Mouse (Mus musculus): ENCODE measurements around the gene Prkaa2. TPM values are rescaled to one million over a fixed set of nuclear protein-coding genes. Genes with fewer than 3 reads are reported as not detected.

Gene Prkaa2
- polyA plus RNA-seq, 1 experiment from 2014 or later, result 0.39 TPM

- WGBS, result 83% methylated on average over 9 of the region's 9 CpGs
- no peak for DNase-seq (ENCODE audit: low spot score)
- Histone ChIP-seq H3K27ac (no peak overlapping the region), H3K4me3 (no peak overlapping the region), H3K36me3 (no peaks in the 10 kb centered on the region), H3K9me3 (replicated peaks) (no peaks in the 10 kb centered on the region), H3K27me3 (ENCODE audit: low read depth, poor library complexity, severe bottlenecking) (no peaks in the 10 kb centered on the region), H3K4me1 (0 out of 2 replicates have a peak, but pooled peaks cover 7% of the 10 kb centered on the region)
These were observed 22.1 kb upstream of the Prkaa2 start for GRCm38 (mm10) chr4:105131756-105132314.

GRCm38 (mm10) chr4:105129212-105129611 lies 19.5 kb upstream of the Prkaa2 start:
- 85% methylated on average over 7 of the region's 7 CpGs for WGBS
- Histone ChIP-seq H3K4me3 (no peak overlapping the region), H3K36me3 (no peaks in the 10 kb centered on the region), H3K4me1 (0 out of 2 replicates have a peak, but pooled peaks cover 5% of the 10 kb centered on the region), H3K9me3 (replicated peaks) (no peaks in the 10 kb centered on the region), H3K27ac (no peak overlapping the region), H3K27me3 (ENCODE audit: low read depth, poor library complexity, severe bottlenecking) (no peaks in the 10 kb centered on the region)
- DNase-seq (ENCODE audit: low spot score), result no peak

DNA sequence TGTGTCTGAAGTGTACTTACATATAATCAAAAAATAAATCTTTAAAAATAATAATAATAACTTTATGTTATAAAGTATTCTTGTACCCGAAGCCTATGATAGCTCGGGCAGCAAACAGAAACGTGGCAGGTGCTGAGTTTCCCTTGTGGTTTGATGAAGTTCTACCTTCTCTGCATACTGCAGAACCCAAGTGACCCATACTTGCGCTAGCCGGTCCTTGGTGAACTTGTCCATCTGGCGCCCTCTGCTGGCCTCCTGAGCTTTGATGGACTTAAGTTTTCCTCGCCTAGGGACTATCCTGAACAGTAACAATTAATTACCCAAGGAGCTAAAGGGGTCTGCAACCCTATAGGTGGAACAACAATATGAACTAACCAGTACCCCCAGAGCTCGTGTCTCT lies 12.7 kb upstream of the Prkaa2 start:
- no peak overlapping the region for H3K27ac ChIP-seq
- peak; percentile 68 for DNase-seq (ENCODE audit: low spot score)
- 46% methylated on average over 8 of the region's 8 CpGs for WGBS
- H3K4me3 ChIP-seq, result no peak overlapping the region
- no peaks in the 10 kb centered on the region for H3K27me3 ChIP-seq (ENCODE audit: low read depth, poor library complexity, severe bottlenecking)
- H3K36me3 ChIP-seq, result no peaks in the 10 kb centered on the region
- H3K9me3 ChIP-seq (replicated peaks), result no peaks in the 10 kb centered on the region
- no peaks in the 10 kb centered on the region for H3K4me1 ChIP-seq

- H3K36me3 ChIP-seq, result no peaks in the 10 kb centered on the region
- H3K9me3 ChIP-seq (replicated peaks), result no peaks in the 10 kb centered on the region
- H3K4me3 ChIP-seq, result no peak overlapping the region
- no peaks in the 10 kb centered on the region for H3K27me3 ChIP-seq (ENCODE audit: low read depth, poor library complexity, severe bottlenecking)
- 87% methylated on average over 6 of the region's 6 CpGs for WGBS
- DNase-seq (ENCODE audit: low spot score), result no peak
- H3K27ac ChIP-seq, result no peak overlapping the region
- H3K4me1 ChIP-seq, result no peaks in the 10 kb centered on the region
These were observed 11.4 kb upstream of the Prkaa2 start for GRCm38 (mm10) chr4:105121081-105121480.

DNA sequence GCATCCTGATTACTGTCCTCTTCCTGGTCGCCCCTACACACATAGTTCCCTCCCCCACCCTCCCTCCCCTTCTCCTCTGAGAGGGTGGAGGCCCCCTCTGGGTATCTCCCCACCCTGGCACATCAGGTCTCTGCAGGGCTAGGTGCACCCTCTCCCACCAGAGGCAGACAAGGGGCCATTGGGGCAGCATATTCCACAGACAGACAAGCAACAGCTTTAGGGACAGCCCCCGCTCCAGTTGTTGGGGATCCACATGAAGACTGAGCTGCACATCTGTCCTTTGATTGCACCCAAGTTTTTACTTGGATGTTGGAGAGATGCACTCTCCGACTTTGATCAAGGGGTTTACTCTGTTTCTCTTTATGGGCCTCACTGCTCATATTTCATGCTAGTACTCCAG lies 3.8 kb upstream of the Prkaa2 start:
- H3K36me3 ChIP-seq, result no peaks in the 10 kb centered on the region
- H3K9me3 ChIP-seq (replicated peaks), result no peaks in the 10 kb centered on the region
- peaks cover 12% of the 10 kb centered on the region for H3K27me3 ChIP-seq (ENCODE audit: low read depth, poor library complexity, severe bottlenecking)
- H3K27ac ChIP-seq, result no peak overlapping the region
- peaks cover 20% of the 10 kb centered on the region for H3K4me1 ChIP-seq
- DNase-seq (ENCODE audit: low spot score), result no peak
- no peak overlapping the region for H3K4me3 ChIP-seq
- WGBS, result 82% methylated on average over 3 of the region's 3 CpGs

- peaks cover 17% of the 10 kb centered on the region for H3K27me3 ChIP-seq (ENCODE audit: low read depth, poor library complexity, severe bottlenecking)
- H3K4me1 ChIP-seq, result peaks cover 20% of the 10 kb centered on the region
- H3K4me3 ChIP-seq, result no peak overlapping the region
- no peak for DNase-seq (ENCODE audit: low spot score)
- H3K27ac ChIP-seq, result no peak overlapping the region
- 88% methylated on average over 5 of the region's 5 CpGs for WGBS
- no peaks in the 10 kb centered on the region for H3K9me3 ChIP-seq (replicated peaks)
- no peaks in the 10 kb centered on the region for H3K36me3 ChIP-seq
These were observed 3.4 kb upstream of the Prkaa2 start for GRCm38 (mm10) chr4:105113042-105113441.

- Histone ChIP-seq H3K36me3 (no peaks in the 10 kb centered on the region), H3K9me3 (replicated peaks) (no peaks in the 10 kb centered on the region), H3K27me3 (ENCODE audit: low read depth, poor library complexity, severe bottlenecking) (peaks cover 24% of the 10 kb centered on the region), H3K27ac (no peak overlapping the region), H3K4me3 (no peak overlapping the region), H3K4me1 (peaks cover 20% of the 10 kb centered on the region)
- WGBS, result 93% methylated on average over 11 of the region's 11 CpGs
- no peak for DNase-seq (ENCODE audit: low spot score)
These were observed 2.1 kb upstream of the Prkaa2 start for GRCm38 (mm10) chr4:105111770-105112169.

GRCm38 (mm10) chr4:105110684-105111035 lies 970 bp upstream of the Prkaa2 start:
- Histone ChIP-seq H3K9me3 (replicated peaks) (no peaks in the 10 kb centered on the region), H3K27ac (peak overlapping the region; percentile 86; the same call in 1 of the 2 replicates), H3K4me3 (peak overlapping the region; percentile 81), H3K4me1 (peaks cover 20% of the 10 kb centered on the region), H3K27me3 (ENCODE audit: low read depth, poor library complexity, severe bottlenecking) (peaks cover 24% of the 10 kb centered on the region), H3K36me3 (no peaks in the 10 kb centered on the region)
- 50% methylated on average over 4 of the region's 4 CpGs for WGBS
- DNase-seq (ENCODE audit: low spot score), result no peak

DNA sequence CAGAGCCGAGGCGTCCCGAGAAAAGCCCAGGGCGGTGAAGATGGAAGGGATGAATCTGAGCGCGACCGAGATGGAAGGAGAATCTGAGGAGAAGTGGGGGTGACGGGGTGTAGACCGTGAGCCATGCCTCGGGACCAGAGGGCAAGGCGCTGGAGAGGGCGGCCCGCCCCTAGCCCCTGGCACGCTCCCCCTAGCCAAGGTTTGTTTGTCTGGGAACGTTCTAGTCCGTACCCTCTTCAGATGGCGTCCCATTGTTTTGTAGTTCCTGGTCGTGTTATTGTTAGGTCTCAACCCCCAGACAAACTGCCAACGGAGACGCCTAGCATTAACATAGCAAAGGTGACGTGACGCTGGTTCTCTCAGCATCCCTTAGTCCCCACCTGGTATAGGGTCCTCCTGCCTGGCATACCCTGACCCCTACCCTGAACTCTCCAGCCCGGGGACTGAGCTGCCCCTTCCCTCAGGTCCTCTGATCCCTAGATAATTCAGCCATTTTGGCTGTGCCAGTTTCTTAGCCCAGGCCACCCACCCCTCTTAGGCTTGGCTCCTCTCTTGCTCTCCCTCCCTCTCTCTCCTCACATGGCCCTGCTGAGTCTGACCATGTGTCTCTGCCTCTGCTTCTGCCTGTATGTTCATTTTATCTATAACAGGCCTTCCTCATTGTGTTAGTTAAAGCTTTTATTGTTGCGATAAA lies 447 bp upstream of the Prkaa2 start:
- Histone ChIP-seq H3K27ac (peak overlapping the region; percentile 86), H3K9me3 (replicated peaks) (no peaks in the 10 kb centered on the region), H3K4me1 (peaks cover 20% of the 10 kb centered on the region), H3K36me3 (no peaks in the 10 kb centered on the region), H3K27me3 (ENCODE audit: low read depth, poor library complexity, severe bottlenecking) (peaks cover 24% of the 10 kb centered on the region), H3K4me3 (peak overlapping the region; percentile 81)
- WGBS, result 3% methylated on average over 24 of the region's 24 CpGs
- no peak for DNase-seq (ENCODE audit: low spot score)

DNA sequence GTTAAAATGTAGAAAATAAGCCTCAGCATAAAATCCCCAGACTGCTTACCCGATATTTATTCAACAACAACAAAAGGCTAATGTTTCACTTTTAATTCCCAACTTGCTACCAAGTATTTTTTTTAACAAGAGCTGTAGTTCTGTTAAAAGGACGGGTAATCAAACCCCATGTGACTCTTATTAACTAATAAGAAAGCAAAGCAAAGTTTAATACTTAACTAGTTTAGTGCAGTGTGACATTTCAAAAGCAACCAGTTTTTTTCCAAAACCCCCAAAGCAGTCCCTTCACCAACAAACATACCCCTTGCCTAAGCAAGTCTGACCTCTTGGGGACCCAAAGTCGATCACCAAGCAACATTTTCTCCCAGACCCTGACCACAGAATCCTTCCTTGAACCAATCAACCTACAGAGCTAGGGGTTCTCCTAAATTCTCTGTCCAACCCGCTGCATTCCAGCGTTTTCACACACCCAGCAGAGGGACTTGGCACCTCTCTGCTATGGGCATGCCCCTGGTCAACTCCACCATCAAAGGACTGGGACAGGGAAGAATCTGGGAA lies 970 bp downstream of the Prkaa2 start:
- Histone ChIP-seq H3K4me1 (peaks cover 20% of the 10 kb centered on the region), H3K9me3 (replicated peaks) (no peaks in the 10 kb centered on the region), H3K36me3 (no peaks in the 10 kb centered on the region), H3K27ac (no peak overlapping the region), H3K27me3 (ENCODE audit: low read depth, poor library complexity, severe bottlenecking) (peaks cover 24% of the 10 kb centered on the region), H3K4me3 (peak overlapping the region; percentile 81)
- no peak for DNase-seq (ENCODE audit: low spot score)
- 29% methylated on average over 5 of the region's 5 CpGs for WGBS

DNA sequence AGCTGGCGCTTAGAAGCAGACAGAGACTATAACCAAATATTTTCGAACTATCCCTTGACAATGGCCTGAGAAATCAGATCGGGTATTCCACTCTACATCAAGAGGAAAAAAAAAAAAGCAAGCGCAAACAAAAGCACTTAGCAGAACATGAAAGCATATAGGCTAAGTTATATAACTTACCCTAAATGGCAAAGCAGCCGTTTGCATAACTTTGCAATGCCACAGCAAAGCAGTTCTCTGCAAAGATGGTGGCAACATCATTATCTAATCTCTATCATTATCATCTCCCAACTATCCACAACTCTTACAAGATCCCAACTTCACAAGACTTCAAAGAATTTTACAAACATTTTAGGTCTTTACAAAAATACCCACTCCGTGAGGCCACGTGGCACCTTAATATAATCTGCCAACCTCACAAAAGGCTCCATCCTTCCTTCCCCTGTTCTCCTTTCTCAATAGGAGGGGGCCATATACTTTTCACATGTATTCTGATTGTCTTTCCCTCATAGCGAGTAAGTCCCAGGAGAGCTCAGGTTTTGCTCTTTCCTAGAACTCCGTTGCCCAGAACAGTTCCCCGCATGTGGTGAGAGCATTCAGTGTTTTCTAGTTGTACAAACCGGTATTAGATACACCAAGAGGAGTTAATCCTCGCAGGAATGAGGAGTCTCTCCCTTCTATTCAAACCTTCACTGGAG lies 1.6 kb downstream of the Prkaa2 start:
- Histone ChIP-seq H3K4me1 (peaks cover 20% of the 10 kb centered on the region), H3K27me3 (ENCODE audit: low read depth, poor library complexity, severe bottlenecking) (peaks cover 24% of the 10 kb centered on the region), H3K9me3 (replicated peaks) (no peaks in the 10 kb centered on the region), H3K4me3 (no peak overlapping the region), H3K36me3 (no peaks in the 10 kb centered on the region), H3K27ac (no peak overlapping the region)
- 73% methylated on average over 12 of the region's 12 CpGs for WGBS
- DNase-seq (ENCODE audit: low spot score), result no peak

- Histone ChIP-seq H3K27ac (no peak overlapping the region), H3K36me3 (no peaks in the 10 kb centered on the region), H3K9me3 (replicated peaks) (no peaks in the 10 kb centered on the region), H3K27me3 (ENCODE audit: low read depth, poor library complexity, severe bottlenecking) (peaks cover 20% of the 10 kb centered on the region), H3K4me3 (no peak overlapping the region), H3K4me1 (peaks cover 6% of the 10 kb centered on the region)
- DNase-seq (ENCODE audit: low spot score), result no peak
- 90% methylated on average over 6 of the region's 6 CpGs for WGBS
These were observed 5.4 kb downstream of the Prkaa2 start for GRCm38 (mm10) chr4:105104099-105104872.

All from limb, embryonic 10.5 days (tissue).